Mouse (Mus musculus) neural tube, embryonic 15.5 days (tissue): Measurements from ENCODE around the gene Slc5a6. TPM values are rescaled to one million over a fixed set of nuclear protein-coding genes. Genes with fewer than 3 reads are reported as not detected.
"Not testable (repeated sequence)": the region's sequence is repeated elsewhere in the genome, so short reads cannot be mapped to it uniquely, and the experiment has no call there.

Experiments used
- ATAC-seq: fragments of 200-750 bp; cut with Nextera tagmentation; 2 replicates; pipeline ENCODE4 v1.8.0; 2017; ENCODE audit warnings: mild to moderate bottlenecking, moderate TSS enrichment, moderate library complexity; ENCODE audit not compliant: low FRiP score
- H3K27ac ChIP-seq: fragments of 300-500 bp; sonication (generic); replicated peaks from 2 replicates; pipeline ENCODE4 v1.5.1; 2015; ENCODE audit warnings: mild to moderate bottlenecking, inconsistent platforms
- H3K27me3 ChIP-seq: fragments of 300-500 bp; sonication (generic); replicated peaks from 2 replicates; pipeline ENCODE4 v1.6.1; 2015; ENCODE audit warnings: inconsistent platforms
- H3K36me3 ChIP-seq: fragments of 300-500 bp; sonication (generic); 2 replicates; pipeline ENCODE4 v1.6.1; 2015; ENCODE audit warnings: inconsistent platforms
- H3K4me1 ChIP-seq: fragments of 300-500 bp; sonication (generic); 2 replicates; pipeline ENCODE4 v1.6.1; 2015; ENCODE audit warnings: inconsistent platforms
- H3K4me2 ChIP-seq: fragments of 300-500 bp; sonication (generic); 2 replicates; pipeline ENCODE4 v1.6.1; 2015; ENCODE audit warnings: inconsistent platforms, mild to moderate bottlenecking, moderate library complexity
- H3K4me3 ChIP-seq: fragments of 300-500 bp; sonication (generic); replicated peaks from 2 replicates; pipeline ENCODE4 v1.5.1; 2015; ENCODE audit warnings: mild to moderate bottlenecking, inconsistent platforms
- H3K9ac ChIP-seq: fragments of 300-500 bp; sonication (generic); replicated peaks from 2 replicates; pipeline ENCODE4 v1.6.1; 2015; ENCODE audit warnings: mild to moderate bottlenecking, inconsistent platforms
- H3K9me3 ChIP-seq: fragments of 300-500 bp; sonication (generic); replicated peaks from 2 replicates; pipeline ENCODE4 v1.6.1; 2016; ENCODE audit warnings: inconsistent platforms
- WGBS: fragments of 180-500 bp; shearing (Covaris S2); methylation state at CpG from one replicate; pipeline ENCODE4 v1.1.7; 2015; ENCODE audit warnings: mixed read lengths; 5-methylcytosine and 5-hydroxymethylcytosine counted together
- polyA plus RNA-seq: library from polyadenylated mRNA; unstranded; fragments of >200 nt; fragmentation: Nextera tagmentation; extraction: Ambion mirVana; gene quantifications from 2 replicates; pipeline ENCODE4 v1.2.1, GENCODE M21; 2015

Slc5a6 gene
- polyA plus RNA-seq, 1 experiment from 2014 or later, result 17.8 TPM

DNA sequence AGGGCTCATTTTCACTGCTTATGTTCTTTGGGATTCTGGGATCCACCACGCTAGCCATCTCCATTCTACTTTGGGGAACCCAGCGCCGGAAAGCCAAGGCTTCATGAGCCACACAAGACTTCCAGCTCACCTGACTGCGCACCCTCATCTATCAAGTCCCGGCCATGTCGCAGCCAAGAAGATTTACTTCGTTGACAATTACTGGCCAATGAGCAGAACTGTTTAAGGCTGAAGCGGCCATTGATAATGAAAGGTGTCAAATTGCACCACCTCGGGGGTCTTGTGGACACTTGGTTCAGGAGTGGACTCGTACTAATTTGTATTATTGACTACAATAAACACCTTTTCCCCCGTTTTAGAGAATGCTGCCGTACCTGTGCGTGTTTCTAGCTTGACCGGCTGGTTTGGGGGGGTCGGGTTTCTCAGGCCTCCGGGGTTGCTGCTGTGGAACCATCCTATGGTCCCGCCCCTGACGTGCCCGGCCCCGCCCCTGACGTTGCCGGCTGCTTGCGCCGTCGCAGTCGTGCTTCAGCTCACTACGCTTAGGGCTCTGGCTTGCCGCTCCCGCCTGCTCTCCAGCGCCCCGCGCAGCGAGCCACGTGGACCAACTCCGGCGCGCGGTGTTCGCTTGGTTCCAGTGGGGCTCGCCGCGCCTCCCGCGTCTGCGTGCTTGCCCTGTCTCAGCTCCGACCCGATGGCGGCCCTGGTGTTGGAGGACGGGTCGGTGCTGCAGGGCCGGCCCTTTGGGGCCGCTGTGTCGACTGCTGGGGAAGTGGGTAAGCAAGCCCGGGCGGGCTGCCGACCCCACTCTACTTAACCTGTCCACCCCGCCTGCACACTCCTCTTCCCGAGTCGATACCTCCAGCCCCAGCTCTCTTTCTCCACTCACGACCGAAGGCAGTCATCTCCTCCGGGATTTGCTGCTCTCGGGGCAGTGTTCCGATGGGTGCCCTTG, 5.8 kb upstream of the Slc5a6 start, which contains the start of gene Cad:
Cad (plus strand) TSS at position 520 of the 955 bp plus-strand sequence.
- peak within 1 kb of the TSS; percentile 96 for H3K4me2 ChIP-seq
- peak within 1 kb of the TSS; percentile 79 for H3K9ac ChIP-seq

DNA sequence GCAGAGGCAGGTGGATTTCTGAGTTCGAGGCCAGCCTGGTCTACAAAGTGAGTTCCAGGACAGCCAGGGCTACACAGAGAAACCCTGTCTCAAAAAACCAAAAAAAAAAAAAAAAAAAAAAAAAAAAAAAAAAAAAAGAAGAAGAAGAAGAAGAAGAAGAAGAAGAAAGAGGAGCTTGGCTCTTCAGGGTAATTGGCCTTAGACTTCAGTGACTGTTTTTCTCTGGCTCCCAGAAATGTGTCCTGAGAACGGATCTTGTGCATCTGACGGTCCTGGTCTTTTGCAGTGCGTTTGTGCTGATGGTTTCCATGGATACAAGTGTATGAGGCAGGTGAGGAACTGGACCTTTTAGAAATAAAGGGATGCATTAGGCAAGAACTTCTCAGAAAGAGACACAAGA, 5.0 kb upstream of the Slc5a6 start:
- H3K9me3 ChIP-seq, ATAC-seq, H3K27me3 ChIP-seq: not testable (repeated sequence)
- Histone ChIP-seq H3K4me3 (peak overlapping the region; percentile 76), H3K36me3 (peaks cover 16% of the 10 kb centered on the region), H3K4me1 (peaks cover 29% of the 10 kb centered on the region), H3K9ac (peak overlapping the region; percentile 79), H3K4me2 (peak overlapping the region; percentile 96), H3K27ac (peak overlapping the region; percentile 83)
- WGBS, result 54% methylated on average over 4 of the region's 4 CpGs

More for the DNA sequence above, 5.8 kb upstream of the Slc5a6 start, which contains the start of gene Cad:
- under 1% methylated on average over 64 of the region's 64 CpGs for WGBS
- Histone ChIP-seq H3K27ac (peak within 1 kb of the TSS; percentile 83), H3K36me3 (peaks cover 24% of the 10 kb centered on the region), H3K27me3 (no peaks in the 10 kb centered on the region), H3K4me1 (peaks cover 27% of the 10 kb centered on the region), H3K9me3 (no peaks in the 10 kb centered on the region), H3K4me3 (peak within 1 kb of the TSS; percentile 76)
- ATAC-seq, result peak; percentile 99

DNA sequence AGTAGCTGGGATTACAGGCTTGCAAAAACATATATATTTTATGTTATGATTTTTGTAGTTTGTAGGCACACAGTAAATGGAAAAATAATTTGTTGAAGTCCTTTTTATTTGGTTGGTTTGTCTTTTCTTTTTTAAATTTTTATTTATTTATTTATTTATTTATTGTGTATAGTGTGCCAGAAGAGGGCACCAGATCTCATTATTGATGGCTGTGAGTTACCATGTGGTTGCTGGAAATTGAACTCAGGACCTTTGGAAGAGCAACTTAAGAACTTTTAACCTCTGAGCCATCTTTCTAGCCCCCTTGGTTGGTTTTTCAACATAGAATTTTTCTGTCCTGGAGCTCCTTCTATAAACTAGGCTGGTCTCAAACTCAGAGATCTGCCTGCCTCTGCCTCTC, 1.7 kb upstream of the Slc5a6 start:
- no peak overlapping the region for H3K9ac ChIP-seq

DNA sequence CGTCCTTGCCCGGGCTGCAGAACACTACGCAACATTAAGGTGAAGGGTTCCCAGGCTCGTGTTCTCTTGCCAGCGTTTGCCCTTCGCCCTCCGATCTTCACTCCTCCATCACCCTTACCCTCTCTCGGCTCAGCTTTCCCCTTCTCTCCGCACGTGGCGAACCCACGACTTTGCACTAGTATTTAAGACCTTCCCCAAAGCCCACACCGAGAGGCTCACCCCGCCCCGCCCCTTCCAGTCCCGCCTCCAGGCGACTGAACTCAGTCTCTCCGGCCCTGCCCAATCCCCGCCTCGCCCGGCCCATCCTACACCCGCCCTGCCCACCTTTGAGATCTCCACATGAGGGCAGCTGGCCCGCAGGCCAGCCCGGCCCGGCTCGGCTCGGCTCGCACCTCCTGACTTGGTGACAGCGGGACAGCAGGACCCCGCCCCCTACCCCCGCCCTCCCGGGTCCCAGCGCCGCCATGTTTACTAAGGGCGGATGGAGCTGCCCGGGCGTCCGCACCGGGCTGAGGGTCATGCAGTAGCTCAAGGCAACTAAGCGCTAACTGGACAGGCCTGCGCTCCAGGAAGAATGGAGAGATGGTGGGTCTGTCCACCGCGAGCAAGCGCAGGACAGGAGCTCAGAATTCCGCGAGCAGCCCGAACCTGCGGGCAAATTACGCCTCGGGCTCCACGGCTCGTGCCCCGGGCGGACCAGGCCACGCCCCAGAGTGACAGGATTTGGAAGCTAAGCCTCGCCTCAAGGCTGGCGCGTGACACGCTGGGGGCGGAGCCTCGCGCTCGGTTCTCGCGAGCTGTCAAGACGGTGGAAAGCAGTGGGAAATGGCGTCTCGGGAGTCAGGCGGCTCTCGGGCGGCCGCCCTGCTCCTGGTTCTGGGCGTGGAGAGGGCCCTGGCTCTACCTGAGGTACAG, 619 bp downstream of the Slc5a6 start, which contains the start of gene Atraid:
Atraid (plus strand) TSS at position 465 of the 915 bp plus-strand sequence.
- ATAC-seq, result peak; percentile 98

More for the DNA sequence above, 1.7 kb upstream of the Slc5a6 start:
- no peaks in the 10 kb centered on the region for H3K9me3 ChIP-seq
- no peaks in the 10 kb centered on the region for H3K27me3 ChIP-seq
- H3K4me2 ChIP-seq, result no peak overlapping the region
- no peak overlapping the region for H3K4me3 ChIP-seq
- no peak overlapping the region for H3K27ac ChIP-seq
- ATAC-seq, result no peak
- H3K36me3 ChIP-seq, result peaks cover 7% of the 10 kb centered on the region; the same call in 1 of the 2 replicates
- peaks cover 32% of the 10 kb centered on the region for H3K4me1 ChIP-seq

DNA sequence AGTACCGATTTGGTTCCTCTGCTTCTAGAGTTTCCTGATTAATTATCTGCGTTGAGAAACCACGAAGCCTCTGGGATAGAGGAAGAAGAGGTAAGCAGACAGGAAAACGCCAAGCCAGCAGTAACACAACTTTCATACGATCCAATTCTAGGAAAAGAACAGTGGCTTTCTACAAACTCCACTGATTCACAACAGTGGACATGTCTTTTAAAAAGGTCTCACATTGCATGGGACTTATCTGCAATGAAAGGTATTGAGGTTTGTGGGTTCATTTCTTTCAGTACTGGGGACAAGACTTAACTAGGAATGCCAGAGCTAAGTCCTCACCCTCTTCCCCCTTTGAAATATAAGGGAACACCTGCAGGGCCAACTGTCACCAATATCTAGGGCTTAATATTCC, 1.6 kb downstream of the Slc5a6 start:
- H3K4me2 ChIP-seq, result peak overlapping the region; percentile 78
- no peaks in the 10 kb centered on the region for H3K9me3 ChIP-seq
- 80% methylated on average over 5 of the region's 5 CpGs for WGBS

More for the DNA sequence above, 619 bp downstream of the Slc5a6 start, which contains the start of gene Atraid:
- peaks cover 18% of the 10 kb centered on the region for H3K4me1 ChIP-seq
- peak within 1 kb of the TSS; percentile 97 for H3K27ac ChIP-seq
- peak within 1 kb of the TSS; percentile 97 for H3K9ac ChIP-seq
- H3K9me3 ChIP-seq, result no peaks in the 10 kb centered on the region
- WGBS, result under 1% methylated on average over 71 of the region's 73 CpGs
- peaks cover 25% of the 10 kb centered on the region for H3K36me3 ChIP-seq
- H3K4me2 ChIP-seq, result peak within 1 kb of the TSS; percentile 78
- H3K27me3 ChIP-seq, result no peaks in the 10 kb centered on the region
- H3K4me3 ChIP-seq, result peak within 1 kb of the TSS; percentile 85

DNA sequence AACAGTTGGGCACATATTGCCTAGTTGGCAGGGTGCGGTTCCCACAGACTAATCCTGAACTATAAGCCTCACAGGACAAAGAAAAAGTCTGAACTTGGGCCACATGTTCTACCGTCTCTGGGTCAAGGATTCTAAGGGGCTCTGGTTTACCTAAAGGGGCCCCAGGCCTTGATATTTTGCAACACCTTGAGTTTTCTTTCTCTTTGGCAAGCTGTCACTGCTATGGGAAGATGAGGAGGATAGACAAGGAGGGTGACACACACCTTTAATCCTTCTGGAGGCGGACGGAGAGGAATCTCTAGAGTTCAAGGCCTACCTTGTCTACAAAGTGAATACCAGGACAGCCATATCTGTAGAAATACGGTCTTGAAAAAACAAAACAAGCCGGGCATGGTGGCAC, 2.3 kb downstream of the Slc5a6 start:
- Histone ChIP-seq H3K9ac (no peak overlapping the region), H3K27ac (no peak overlapping the region), H3K4me1 (peaks cover 18% of the 10 kb centered on the region), H3K27me3 (no peaks in the 10 kb centered on the region), H3K9me3 (no peaks in the 10 kb centered on the region), H3K4me2 (no peak overlapping the region), H3K4me3 (no peak overlapping the region), H3K36me3 (peaks cover 36% of the 10 kb centered on the region)
- WGBS, result 97% methylated on average over 6 of the region's 6 CpGs
- no peak for ATAC-seq

More for the DNA sequence above, 1.6 kb downstream of the Slc5a6 start:
- Histone ChIP-seq H3K9ac (peak overlapping the region; percentile 97), H3K27me3 (no peaks in the 10 kb centered on the region), H3K4me3 (peak overlapping the region; percentile 85), H3K36me3 (peaks cover 31% of the 10 kb centered on the region), H3K4me1 (peaks cover 18% of the 10 kb centered on the region), H3K27ac (no peak overlapping the region)
- ATAC-seq, result no peak

DNA sequence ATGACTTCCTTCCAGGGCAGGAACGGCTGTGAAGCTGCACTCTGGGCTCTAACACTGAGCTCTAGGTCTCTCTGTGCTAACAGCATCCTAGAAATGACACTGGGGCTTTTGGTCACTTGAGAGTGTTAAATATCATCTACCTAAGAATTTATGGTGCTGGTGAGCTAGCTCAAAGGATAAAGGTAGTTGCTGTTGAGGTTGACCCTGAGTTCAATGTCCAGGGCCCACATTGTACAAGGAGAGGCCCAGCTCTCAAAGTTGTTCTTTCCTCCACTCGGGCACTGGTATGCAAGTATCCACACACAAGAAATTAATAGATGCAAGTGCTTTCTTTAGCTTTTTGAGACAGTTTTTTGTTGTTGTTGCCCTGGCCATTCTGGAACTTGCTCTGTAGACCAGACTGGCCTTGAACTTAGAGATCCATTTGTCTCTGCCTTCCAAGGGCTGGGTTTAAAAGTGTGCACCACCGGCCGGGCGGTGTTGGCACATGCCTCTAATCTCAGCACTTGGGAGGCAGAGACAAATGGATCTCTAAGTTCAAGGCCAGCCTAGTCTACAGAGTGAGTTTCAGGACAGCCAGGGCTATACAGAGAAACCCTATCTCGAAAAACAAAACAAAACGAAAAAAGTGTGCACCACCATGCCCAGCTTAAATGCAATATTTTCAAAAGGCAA, 10.4 kb downstream of the Slc5a6 start:
- H3K27me3 ChIP-seq, result no peaks in the 10 kb centered on the region
- H3K27ac ChIP-seq, result no peak overlapping the region
- WGBS, result 89% methylated on average over 7 of the region's 7 CpGs
- H3K9me3 ChIP-seq, result no peaks in the 10 kb centered on the region
- peaks cover 76% of the 10 kb centered on the region for H3K36me3 ChIP-seq
- H3K4me2 ChIP-seq, result no peak overlapping the region
- H3K4me1 ChIP-seq, result no peaks in the 10 kb centered on the region
- no peak for ATAC-seq
- H3K4me3 ChIP-seq, result no peak overlapping the region
- no peak overlapping the region for H3K9ac ChIP-seq

DNA sequence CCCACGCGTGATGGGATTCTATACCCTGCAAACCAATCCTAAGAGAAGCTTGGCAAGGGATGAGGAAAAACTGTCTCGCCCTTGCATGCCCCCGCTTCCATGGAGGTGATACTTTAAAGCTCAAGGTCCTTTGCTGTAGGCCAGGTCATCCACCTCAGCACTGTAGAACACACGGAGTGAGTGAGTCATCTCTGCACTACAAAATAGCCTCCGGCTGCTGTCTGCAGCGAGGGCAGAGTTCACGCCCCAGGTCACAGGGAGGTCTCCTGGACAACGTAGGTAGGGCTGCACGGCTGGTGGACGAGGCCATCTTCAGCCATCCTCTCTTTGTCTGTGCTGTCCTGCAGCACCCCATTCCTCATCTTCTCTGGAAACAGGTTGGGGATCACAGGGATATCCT, 12.2 kb downstream of the Slc5a6 start:
- not testable (repeated sequence) for ATAC-seq, H3K27ac ChIP-seq, H3K9ac ChIP-seq, H3K4me2 ChIP-seq, H3K4me3 ChIP-seq, H3K4me1 ChIP-seq, H3K9me3 ChIP-seq, H3K27me3 ChIP-seq
- H3K36me3 ChIP-seq, result peaks cover 61% of the 10 kb centered on the region
- WGBS, result 92% methylated on average over 11 of the region's 11 CpGs

DNA sequence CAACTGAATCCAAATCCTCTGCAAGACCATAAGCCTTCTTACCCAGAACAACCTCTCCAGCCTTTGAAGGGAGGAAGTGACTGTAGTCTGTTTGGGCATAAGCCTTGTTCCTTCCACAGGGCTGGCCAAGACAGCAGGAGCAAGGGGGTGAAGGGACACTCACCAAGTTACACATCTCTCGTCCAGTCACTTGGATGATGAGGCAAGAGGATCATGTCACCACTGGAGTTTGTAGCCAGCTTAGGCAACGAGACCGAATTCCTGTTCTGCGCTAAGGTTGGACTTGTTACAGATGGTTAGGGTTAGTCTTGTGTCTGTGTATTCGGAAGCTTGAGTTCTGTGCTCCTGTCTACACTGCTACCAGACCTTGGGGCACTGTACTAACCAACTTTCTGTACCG, 14.1 kb downstream of the Slc5a6 start:
- Histone ChIP-seq H3K9ac (no peak overlapping the region), H3K9me3 (no peaks in the 10 kb centered on the region), H3K27me3 (no peaks in the 10 kb centered on the region), H3K36me3 (peaks cover 42% of the 10 kb centered on the region), H3K27ac (no peak overlapping the region), H3K4me2 (no peak overlapping the region), H3K4me3 (no peak overlapping the region), H3K4me1 (no peaks in the 10 kb centered on the region)
- WGBS, result 91% methylated on average over 6 of the region's 6 CpGs
- ATAC-seq, result no peak

DNA sequence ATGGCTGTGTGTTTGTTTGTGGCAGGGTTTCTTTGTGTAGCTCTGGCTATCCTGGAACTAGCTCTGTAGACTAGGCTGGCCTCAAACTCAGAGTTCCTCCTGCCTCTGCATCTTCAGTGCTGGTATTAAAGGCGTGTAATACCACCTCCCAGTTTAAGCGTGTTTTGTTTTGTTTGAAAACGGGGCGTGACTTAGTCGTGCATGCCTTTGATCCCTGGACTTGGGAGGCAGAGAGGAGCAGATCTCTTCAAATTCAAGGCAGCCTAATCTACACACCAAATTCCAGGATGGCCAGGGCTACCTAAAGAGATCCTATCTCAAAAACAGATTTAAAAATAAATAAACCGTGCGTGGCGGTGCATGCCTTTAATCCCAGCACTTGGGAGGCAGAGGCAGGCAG, 17.2 kb downstream of the Slc5a6 start:
- peaks cover 10% of the 10 kb centered on the region for H3K36me3 ChIP-seq
- H3K27me3 ChIP-seq, result no peaks in the 10 kb centered on the region
- H3K9me3 ChIP-seq, result no peaks in the 10 kb centered on the region
- no peak overlapping the region for H3K9ac ChIP-seq
- no peak overlapping the region for H3K27ac ChIP-seq
- H3K4me1 ChIP-seq, result no peaks in the 10 kb centered on the region
- H3K4me3 ChIP-seq, result no peak overlapping the region
- whole genome bisulfite sequencing, result 87% methylated on average over 8 of the region's 8 CpGs
- no peak overlapping the region for H3K4me2 ChIP-seq
- ATAC-seq, result no peak

DNA sequence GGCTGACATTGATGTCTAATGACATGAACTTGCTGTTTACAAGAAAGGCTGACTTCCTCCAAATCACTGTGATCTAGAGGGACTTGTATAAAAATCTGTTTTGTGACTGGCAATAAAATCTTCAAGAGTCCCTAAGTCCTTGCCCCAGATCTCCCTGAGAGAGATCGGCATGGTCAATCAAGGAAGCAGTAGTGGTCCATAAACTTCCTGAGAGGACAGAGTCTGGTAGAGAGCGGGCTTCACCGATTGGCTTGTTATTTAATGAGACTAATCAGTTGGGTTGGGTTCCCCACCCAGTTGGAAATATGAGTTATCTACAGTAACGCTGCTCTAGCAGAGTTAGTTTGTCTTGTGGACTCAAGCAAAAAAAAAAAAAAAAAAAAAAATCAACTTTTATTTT, 17.8 kb downstream of the Slc5a6 start:
- 65% methylated on average over 4 of the region's 4 CpGs for WGBS
- Histone ChIP-seq H3K36me3 (peaks cover 4% of the 10 kb centered on the region), H3K9me3 (no peaks in the 10 kb centered on the region), H3K4me3 (no peak overlapping the region), H3K4me1 (no peaks in the 10 kb centered on the region), H3K4me2 (no peak overlapping the region), H3K27me3 (no peaks in the 10 kb centered on the region), H3K27ac (no peak overlapping the region), H3K9ac (no peak overlapping the region)
- ATAC-seq, result no peak
